Mouse (Mus musculus) liver (tissue): Measurements from ENCODE around the gene N4bp1.

Experiments used
- DNase-seq: peaks from one replicate; pipeline ENCODE4 v3.0.0-alpha.2; 2020; ENCODE audit warnings: mixed read lengths

The N4bp1 gene

DNA sequence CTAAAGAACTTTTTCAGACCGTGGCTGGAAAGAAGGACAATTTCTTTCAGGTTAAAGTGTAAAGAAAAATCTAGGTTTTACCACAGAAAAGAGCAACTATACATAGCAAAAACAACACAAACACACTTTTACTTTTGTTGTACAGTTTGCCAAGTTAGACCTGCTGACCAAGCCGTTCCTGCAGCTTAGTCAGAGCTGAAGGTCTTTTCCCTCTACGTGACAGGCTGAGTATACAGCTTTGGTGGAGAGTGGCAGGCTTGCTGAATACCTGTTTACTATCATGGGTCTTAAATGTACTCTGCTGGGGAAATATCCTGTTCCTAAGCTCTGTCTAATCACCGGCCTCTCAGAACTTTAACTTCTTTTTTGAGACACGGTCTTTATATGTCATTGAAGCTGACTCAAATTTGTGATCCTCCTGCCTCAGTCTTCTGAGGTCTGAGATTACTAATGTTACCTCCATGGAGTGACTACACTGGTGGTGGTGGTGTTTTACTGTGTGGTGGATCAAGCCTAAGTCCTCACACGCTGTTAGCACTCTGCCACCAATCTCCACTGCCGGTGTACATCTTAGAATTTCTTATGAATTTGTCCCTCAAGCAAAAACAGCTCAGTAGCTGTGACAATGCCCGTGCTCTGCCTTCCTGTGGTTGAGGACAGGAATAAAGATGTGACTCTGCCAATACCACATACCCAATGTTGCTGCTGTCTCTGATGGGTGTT, 31.6 kb downstream of the N4bp1 start:
- no peak for DNase-seq

GRCm38 (mm10) chr8:86852491-86852890, 32.6 kb downstream of the N4bp1 start:
- no peak for DNase-seq

DNA sequence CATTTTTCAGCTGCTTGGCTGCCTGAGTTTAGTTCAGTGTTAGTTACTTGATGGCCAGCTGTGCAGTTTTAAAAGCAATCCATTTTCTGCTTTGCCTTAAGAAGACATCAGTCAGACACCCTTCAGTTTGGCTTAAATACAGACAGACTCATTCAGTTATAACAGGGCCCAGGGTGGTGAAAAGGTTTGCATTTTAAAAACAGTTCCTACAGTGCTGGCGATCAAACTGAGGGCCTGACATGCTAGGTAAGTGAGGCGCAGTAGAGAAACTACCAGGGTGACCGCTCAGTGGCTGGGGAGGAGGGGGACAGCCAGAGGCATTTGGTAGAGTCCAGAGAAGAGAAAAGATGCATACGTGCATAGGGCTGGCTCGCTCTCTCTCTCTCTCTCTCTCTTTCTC, 36.2 kb downstream of the N4bp1 start:
- DNase-seq, result no peak

DNA sequence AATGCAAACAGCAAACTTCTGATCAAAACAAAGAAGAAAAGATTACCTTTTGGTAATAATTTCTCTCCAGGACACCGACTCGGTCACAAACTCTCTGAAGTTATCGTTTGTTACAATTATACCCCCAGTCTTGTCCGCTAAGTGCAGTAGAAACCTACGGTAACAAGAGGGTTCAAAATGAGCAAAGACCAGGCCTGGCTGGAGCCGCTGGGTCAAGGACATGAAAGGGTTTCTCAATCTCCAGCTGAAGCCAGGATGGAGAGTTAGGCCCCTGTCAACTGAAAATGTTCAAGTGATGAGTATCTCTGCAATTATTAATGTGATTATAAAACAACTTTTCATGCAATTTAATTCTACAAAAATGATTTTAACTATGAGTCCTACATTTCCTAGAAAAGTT, 36.7 kb downstream of the N4bp1 start:
- DNase-seq, result no peak

- DNase-seq, result no peak
Measured at GRCm38 (mm10) chr8:86847091-86847490, 38.0 kb downstream of the N4bp1 start.

- DNase-seq, result no peak
Measured at GRCm38 (mm10) chr8:86845875-86846274, 39.2 kb downstream of the N4bp1 start.

DNA sequence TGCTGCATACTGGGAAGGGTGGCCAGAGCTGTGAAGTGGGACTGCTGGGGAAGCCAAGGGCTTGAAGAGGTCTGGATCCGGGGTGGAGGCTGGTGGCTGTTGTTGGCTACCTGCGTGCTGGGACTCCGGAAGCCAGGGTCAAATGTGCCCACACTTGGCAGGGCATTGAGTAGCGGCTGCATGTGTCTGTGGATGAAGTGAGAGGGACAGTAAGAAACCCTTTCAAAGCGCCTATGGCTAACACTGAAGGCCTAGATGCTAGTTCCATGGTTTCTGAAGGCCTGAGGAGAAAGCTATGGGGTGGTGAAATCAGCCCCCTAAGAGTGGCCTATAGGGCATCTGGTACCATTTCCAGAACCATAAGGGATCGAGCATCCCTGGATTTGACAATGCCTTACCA, 40.2 kb downstream of the N4bp1 start:
- no peak for DNase-seq

GRCm38 (mm10) chr8:86843896-86844295, 41.2 kb downstream of the N4bp1 start:
- peak; percentile 25 for DNase-seq

DNA sequence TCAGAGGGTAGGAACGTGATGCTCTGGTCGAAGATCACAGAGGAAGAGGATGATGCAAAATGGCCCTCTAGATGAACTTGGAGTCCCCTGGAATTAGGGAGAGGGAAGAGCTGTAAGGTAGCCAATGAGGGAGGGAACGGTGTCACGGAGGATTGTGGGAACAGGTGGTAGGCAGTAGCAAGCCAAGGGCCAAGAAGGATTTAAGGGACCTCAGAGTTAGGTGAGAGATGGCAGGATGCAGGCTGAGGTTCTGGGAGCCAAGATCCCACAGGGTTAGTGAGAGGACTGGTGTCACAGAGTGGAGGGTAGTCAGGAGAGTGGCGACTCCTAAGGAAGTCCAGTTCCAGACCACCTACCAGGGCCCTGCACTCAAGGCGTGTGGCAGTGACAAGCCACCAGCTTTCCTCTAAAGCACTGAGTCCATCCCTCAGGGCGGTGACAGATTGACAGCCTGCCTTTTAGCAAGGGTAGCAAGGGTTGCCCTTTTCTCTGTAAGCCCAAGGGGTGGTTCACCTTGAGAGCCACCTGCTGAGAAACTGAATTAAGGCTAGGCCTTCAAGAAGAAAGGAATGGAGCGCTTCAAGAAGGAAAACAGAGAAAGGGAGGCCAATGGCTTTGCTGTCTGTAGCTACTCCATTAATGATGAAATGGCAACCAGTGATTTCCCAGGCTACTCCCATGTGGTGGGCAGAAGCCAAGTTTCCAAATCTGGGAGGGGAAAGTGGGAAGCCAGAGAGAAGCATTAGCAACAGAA, 43.3 kb downstream of the N4bp1 start:
- DNase-seq, result no peak

GRCm38 (mm10) chr8:86840120-86840693, 44.9 kb downstream of the N4bp1 start:
- DNase-seq, result no peak

- DNase-seq, result no peak
Measured at GRCm38 (mm10) chr8:86838707-86839438, 46.2 kb downstream of the N4bp1 start.

GRCm38 (mm10) chr8:86837234-86837633, 47.8 kb downstream of the N4bp1 start:
- DNase-seq, result no peak

GRCm38 (mm10) chr8:86835881-86836280, 49.2 kb downstream of the N4bp1 start:
- no peak for DNase-seq

GRCm38 (mm10) chr8:86834496-86835260, 50.4 kb downstream of the N4bp1 start:
- DNase-seq, result no peak

GRCm38 (mm10) chr8:86833937-86834336, 51.1 kb downstream of the N4bp1 start:
- no peak for DNase-seq

GRCm38 (mm10) chr8:86828925-86829324, 56.1 kb downstream of the N4bp1 start:
- DNase-seq, result no peak

- DNase-seq, result peak; percentile 75
Measured at GRCm38 (mm10) chr8:86827199-86827598, 57.9 kb downstream of the N4bp1 start.

GRCm38 (mm10) chr8:86826538-86826937, 58.5 kb downstream of the N4bp1 start:
- no peak for DNase-seq

DNA sequence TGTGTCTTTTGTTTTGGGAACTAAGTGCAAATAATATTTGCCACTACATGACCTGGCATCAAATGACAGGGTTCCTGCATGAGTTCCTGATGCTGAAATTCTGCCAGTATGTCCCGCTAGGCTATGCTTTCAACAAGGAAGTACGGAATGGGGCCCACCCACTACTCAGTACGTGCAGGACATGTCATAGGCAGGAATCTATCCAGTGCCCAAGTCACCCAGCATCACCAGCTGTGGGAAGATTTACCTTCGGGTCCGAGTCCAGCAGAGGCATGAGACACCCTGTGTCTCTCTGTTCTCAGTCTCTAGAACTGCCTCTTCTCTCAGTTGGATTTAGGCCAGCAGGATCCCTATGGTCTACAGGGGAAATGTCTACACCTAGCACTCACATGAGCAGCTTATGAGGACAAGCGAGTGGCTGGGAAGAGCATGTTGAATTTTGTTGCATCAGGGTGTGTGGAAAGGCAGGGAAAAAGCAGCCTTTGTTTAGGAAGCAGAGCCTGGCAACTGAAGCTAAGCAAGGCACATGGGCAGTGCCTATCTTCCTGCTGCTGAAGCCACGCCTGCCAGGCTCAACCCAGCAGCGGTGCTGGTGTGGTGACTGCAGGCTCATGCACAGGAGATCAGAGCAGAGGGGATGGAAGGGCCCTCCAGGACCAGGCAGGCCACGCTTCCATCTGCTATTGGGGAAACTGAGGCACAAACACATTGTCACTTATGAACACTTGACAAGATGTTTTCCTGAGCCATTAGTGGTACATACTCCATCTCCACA, 59.2 kb downstream of the N4bp1 start:
- peak; percentile 72 for DNase-seq

DNA sequence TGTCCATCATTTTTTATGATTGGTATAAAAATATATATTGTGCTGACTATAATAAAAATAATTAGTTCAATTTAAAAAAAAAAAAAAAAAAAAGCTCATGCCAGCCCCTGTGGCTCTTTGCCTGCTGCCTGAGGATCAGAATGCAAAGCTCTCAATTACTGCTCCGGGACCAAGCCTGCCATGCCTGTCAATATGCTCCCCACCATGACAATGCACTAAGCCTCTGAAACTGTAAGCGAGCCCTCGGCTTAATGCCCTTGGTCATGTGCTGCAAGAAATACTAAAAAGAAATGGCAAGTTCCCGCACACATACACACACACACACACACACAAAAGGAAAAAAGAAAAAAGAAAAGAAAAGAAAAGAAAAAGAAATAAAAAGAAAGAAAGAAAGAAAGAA, 60.3 kb downstream of the N4bp1 start:
- DNase-seq, result no peak

GRCm38 (mm10) chr8:86820756-86821201, 64.3 kb downstream of the N4bp1 start:
- DNase-seq, result peak; percentile 76
